Mouse (Mus musculus) midbrain, postnatal 0 days (tissue): Measurements from ENCODE around the gene Slc16a2. TPM values are rescaled to one million over a fixed set of nuclear protein-coding genes. Genes with fewer than 3 reads are reported as not detected.

ENCODE experiments used
- ATAC-seq: fragments of 200-750 bp; cut with Nextera tagmentation; 2 replicates; pipeline ENCODE4 v1.8.0; 2017; ENCODE audit warnings: moderate number of reproducible peaks, mild to moderate bottlenecking, moderate TSS enrichment, moderate library complexity; ENCODE audit not compliant: low FRiP score
- DNase-seq: peaks from one replicate; pipeline ENCODE4 v3.0.0-alpha.2; 2015; ENCODE audit warnings: low spot score
- H3K27ac ChIP-seq: fragments of 300-500 bp; sonication (generic); 2 replicates; pipeline ENCODE4 v1.5.1; 2014; ENCODE audit warnings: low read depth, mild to moderate bottlenecking, low read length, mixed read lengths
- H3K27me3 ChIP-seq: fragments of 300-500 bp; sonication (generic); 2 replicates; pipeline ENCODE4 v1.6.1; 2014; ENCODE audit warnings: low read length, control low read depth, mixed read lengths; ENCODE audit not compliant: insufficient read depth
- H3K36me3 ChIP-seq: fragments of 300-500 bp; sonication (generic); 2 replicates; pipeline ENCODE4 v1.6.1; 2014; ENCODE audit warnings: low read length, control low read depth, mixed read lengths; ENCODE audit not compliant: insufficient read depth
- H3K4me1 ChIP-seq: fragments of 300-500 bp; sonication (generic); 2 replicates; pipeline ENCODE4 v1.6.1; 2014; ENCODE audit warnings: mild to moderate bottlenecking, control low read depth, antibody characterized with exemption, low read length, mixed read lengths; ENCODE audit not compliant: insufficient read depth
- H3K4me2 ChIP-seq: fragments of 300-500 bp; sonication (generic); 2 replicates; pipeline ENCODE4 v1.6.1; 2014; ENCODE audit warnings: low read depth, mild to moderate bottlenecking, low read length, mixed read lengths; ENCODE audit not compliant: poor library complexity, severe bottlenecking
- H3K4me3 ChIP-seq: fragments of 300-500 bp; sonication (generic); 2 replicates; pipeline ENCODE4 v1.5.1; 2014; ENCODE audit warnings: low read depth, mild to moderate bottlenecking, low read length, moderate library complexity
- H3K9ac ChIP-seq: fragments of 300-500 bp; sonication (generic); replicated peaks from 2 replicates; pipeline ENCODE4 v1.6.1; 2014; ENCODE audit warnings: mild to moderate bottlenecking, low read length, moderate library complexity, mixed read lengths; ENCODE audit not compliant: poor library complexity, severe bottlenecking
- H3K9me3 ChIP-seq: fragments of 300-500 bp; sonication (generic); 2 replicates; pipeline ENCODE4 v1.6.1; 2016; ENCODE audit warnings: low read length, control low read depth
- CTCF ChIP-seq: IDR thresholded peaks from 2 replicates; pipeline ENCODE4 v1.5.1; 2016; ENCODE audit warnings: antibody characterized with exemption, mild to moderate bottlenecking
- WGBS: fragments of 180-500 bp; shearing (Covaris S2); extraction: QIAGEN DNeasy Blood & Tissue Kit; methylation state at CpG from one replicate; pipeline ENCODE4 v1.1.7; 2014; 5-methylcytosine and 5-hydroxymethylcytosine counted together
- polyA plus RNA-seq: library from polyadenylated mRNA; unstranded; fragments of >200 nt; fragmentation: Nextera tagmentation; extraction: Ambion mirVana; gene quantifications from 2 replicates; pipeline ENCODE4 v1.2.1, GENCODE M21; 2015
- total RNA-seq: library from RNA; depleted of rRNA; stranded (reverse); fragments of >200 nt; gene quantifications from 2 replicates; pipeline ENCODE4 v1.2.3, GENCODE M21; 2014

The Slc16a2 gene
- total and polyA plus RNA-seq, 2 experiments from 2014 or later = 25.3 to 48.4 TPM

GRCm38 (mm10) chrX:103744171-103745039 lies 77.4 kb downstream of the Slc16a2 start:
- Histone ChIP-seq H3K9ac (no peak overlapping the region), H3K4me3 (no peak overlapping the region), H3K36me3 (no peaks in the 10 kb centered on the region), H3K27ac (peak overlapping the region; percentile 78), H3K4me2 (0 out of 2 replicates have a peak overlapping the region, but pooled peaks have one; percentile 12), H3K9me3 (no peaks in the 10 kb centered on the region), H3K4me1 (no peaks in the 10 kb centered on the region), H3K27me3 (peaks cover 7% of the 10 kb centered on the region; the same call in 1 of the 2 replicates)
- whole genome bisulfite sequencing = 18% methylated on average over 7 of the region's 7 CpGs
- no peak; the same call in 1 of the 2 replicates for TF ChIP-seq CTCF
- DNase-seq (peak; percentile 88), ATAC-seq (peak; percentile 93)

- H3K9me3 ChIP-seq = no peaks in the 10 kb centered on the region
- ATAC-seq = no peak
- WGBS = 73% methylated on average over 2 of the region's 2 CpGs
- TF ChIP-seq CTCF = no peak
- H3K4me1 ChIP-seq = no peaks in the 10 kb centered on the region
- no peak overlapping the region for H3K4me2 ChIP-seq
- H3K9ac ChIP-seq = no peak overlapping the region
- H3K4me3 ChIP-seq = no peak overlapping the region
- H3K36me3 ChIP-seq = no peaks in the 10 kb centered on the region
- peaks cover 12% of the 10 kb centered on the region; the same call in 1 of the 2 replicates for H3K27me3 ChIP-seq
- no peak overlapping the region for H3K27ac ChIP-seq
- DNase-seq = no peak
These were observed 79.8 kb downstream of the Slc16a2 start for GRCm38 (mm10) chrX:103742057-103742315.

GRCm38 (mm10) chrX:103741215-103742056 lies 80.3 kb downstream of the Slc16a2 start:
- no peak overlapping the region for H3K27ac ChIP-seq
- H3K9me3 ChIP-seq = no peaks in the 10 kb centered on the region
- H3K27me3 ChIP-seq = peaks cover 12% of the 10 kb centered on the region; the same call in 1 of the 2 replicates
- no peak for DNase-seq
- H3K4me1 ChIP-seq = no peaks in the 10 kb centered on the region
- H3K4me3 ChIP-seq = no peak overlapping the region
- H3K36me3 ChIP-seq = no peaks in the 10 kb centered on the region
- H3K9ac ChIP-seq = no peak overlapping the region
- WGBS = 55% methylated on average over 9 of the region's 13 CpGs
- H3K4me2 ChIP-seq = no peak overlapping the region
- TF ChIP-seq CTCF = no peak
- no peak for ATAC-seq

GRCm38 (mm10) chrX:103734041-103734625 lies 87.7 kb downstream of the Slc16a2 start:
- H3K27me3 ChIP-seq = peaks cover 27% of the 10 kb centered on the region; the same call in 1 of the 2 replicates

GRCm38 (mm10) chrX:103733091-103733490 lies 88.7 kb downstream of the Slc16a2 start:
- Histone ChIP-seq H3K4me1 (no peaks in the 10 kb centered on the region), H3K4me2 (no peak overlapping the region), H3K36me3 (no peaks in the 10 kb centered on the region), H3K27me3 (peaks cover 24% of the 10 kb centered on the region; the same call in 1 of the 2 replicates), H3K27ac (no peak overlapping the region), H3K4me3 (no peak overlapping the region), H3K9me3 (no peaks in the 10 kb centered on the region), H3K9ac (no peak overlapping the region)
- ATAC-seq (no peak), DNase-seq (no peak)
- TF ChIP-seq CTCF = no peak
- 60% methylated on average over 4 of the region's 4 CpGs for WGBS

More at GRCm38 (mm10) chrX:103734041-103734625, 87.7 kb downstream of the Slc16a2 start:
- no peak overlapping the region for H3K4me3 ChIP-seq
- no peaks in the 10 kb centered on the region for H3K9me3 ChIP-seq
- no peak for DNase-seq
- no peak overlapping the region for H3K27ac ChIP-seq
- ATAC-seq = no peak
- no peaks in the 10 kb centered on the region for H3K4me1 ChIP-seq
- no peak for TF ChIP-seq CTCF
- no peaks in the 10 kb centered on the region for H3K36me3 ChIP-seq
- no peak overlapping the region for H3K4me2 ChIP-seq
- no peak overlapping the region for H3K9ac ChIP-seq
- 72% methylated on average over 7 of the region's 7 CpGs for WGBS
